Mouse (Mus musculus): ENCODE results near the gene Sfrp5.

Sfrp5 gene

DNA sequence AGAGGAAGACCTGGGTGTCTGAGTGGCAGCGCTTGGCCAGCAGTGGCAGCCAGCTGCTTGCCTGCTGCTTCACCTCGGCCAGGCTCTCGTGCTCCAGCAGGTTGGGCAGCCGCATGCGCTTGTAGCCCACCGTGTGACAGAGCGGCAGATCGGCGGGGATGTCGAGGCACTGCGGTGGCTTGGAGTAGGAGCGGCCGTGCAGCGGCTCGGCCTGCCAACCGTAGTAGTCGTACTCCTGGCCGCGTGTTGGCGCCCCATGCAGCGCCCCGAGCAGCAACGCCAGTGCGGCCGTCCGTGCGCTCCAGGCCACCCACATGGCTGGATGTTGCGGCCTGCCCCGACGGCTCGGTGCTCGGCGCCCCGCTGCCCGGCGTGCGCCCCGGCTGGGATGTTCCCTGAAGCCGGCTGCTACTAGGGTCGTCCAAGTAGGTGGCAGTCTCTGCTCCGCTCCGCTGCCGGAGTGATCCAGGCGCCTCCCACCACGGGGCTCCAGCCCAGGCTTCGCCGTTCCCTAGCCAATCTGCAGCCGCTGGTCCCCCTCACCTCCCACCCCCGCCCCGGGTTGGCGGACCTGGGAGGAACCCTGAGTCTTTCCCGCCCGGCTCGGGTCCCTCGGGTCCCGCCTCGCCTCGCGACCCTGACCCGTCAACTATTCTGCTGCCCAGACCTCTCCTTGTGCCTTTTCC is at the start of gene Sfrp5:
Gene Sfrp5, minus strand, starts transcription at position 557 of the 686 bp plus-strand sequence.
- in situ Hi-C loops (cut with MseI, MboI), result no loop called here

DNA sequence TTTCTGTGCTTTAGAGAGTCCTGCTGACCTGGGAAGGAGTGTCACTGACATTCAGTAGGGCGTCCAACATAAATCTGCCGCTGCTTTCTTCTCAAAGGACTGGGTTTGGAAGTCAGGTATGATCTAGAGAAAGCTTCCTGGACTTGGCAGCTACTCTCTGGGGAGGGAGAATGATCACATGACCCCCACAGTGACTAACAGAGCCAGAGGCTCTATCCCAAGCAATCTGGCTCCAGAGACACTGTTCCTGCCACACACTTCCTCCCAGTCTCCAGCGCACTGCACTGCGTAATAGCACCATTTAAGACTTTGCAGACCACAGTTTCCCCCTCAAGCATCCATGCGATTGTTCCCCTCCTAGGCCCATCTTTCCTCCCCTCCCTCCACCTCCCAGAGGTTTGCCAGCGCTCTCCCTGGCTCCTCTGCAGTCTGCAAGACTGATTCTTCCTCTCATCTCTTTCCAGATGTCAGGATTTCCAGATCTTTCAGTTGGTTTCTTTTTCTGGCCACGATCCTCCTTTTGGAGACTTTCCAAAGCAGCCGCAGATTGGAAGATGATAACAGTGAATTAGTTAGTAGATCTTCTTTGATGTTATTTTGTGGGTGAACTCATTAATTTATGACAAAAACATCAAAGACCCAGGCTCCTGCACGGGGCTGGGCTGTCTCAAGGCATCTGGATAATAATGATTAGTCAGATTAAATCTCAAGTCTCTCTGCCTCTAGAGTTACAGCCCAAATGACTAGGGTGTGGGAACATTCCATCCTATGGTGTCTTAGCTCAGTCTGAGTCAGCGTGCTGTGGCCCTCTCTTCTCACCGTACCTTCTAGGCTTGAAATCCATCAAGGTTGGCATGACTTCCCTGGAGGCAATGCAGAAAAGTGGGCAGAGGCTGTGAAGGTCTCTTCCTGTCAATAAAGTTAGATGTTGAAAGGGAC is 48.2 kb upstream of the Sfrp5 start:
- in situ Hi-C loops (cut with MseI, MboI), result no loop called here

GRCm38 (mm10) chr19:42247519-42247918 is 45.5 kb upstream of the Sfrp5 start, which contains the start of gene Golga7b:
TSS of gene Golga7b (plus strand) at chr19:42247574.
- in situ Hi-C loops (cut with MseI, MboI), result no loop called here

- in situ Hi-C loops (cut with MseI, MboI), result no loop called here
These were observed 44.6 kb upstream of the Sfrp5 start for GRCm38 (mm10) chr19:42246626-42247025.

DNA sequence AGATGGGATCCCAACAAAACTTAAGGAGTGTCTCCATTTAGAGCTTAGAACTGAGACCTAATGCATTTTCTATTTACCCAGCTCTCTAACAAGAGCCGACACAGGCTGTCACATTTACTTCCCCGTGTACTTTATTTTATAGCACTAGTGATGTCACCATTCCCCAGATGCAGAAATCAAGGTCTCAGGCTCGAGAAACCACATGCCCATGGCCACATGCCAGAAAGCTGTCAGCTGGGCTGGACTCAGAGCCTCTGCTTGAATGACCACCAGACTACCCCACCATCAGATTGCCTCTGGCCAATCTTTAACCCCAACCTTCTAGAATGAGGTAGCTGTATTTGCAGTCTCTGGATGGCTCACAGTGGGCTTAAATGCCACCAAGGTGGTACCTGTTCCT is 41.3 kb upstream of the Sfrp5 start:
- in situ Hi-C loops (cut with MseI, MboI), result no loop called here

- in situ Hi-C loops (cut with MseI, MboI), result no loop called here
These were observed 38.8 kb upstream of the Sfrp5 start for GRCm38 (mm10) chr19:42240881-42241280.

GRCm38 (mm10) chr19:42238341-42238715 is 36.3 kb upstream of the Sfrp5 start:
- in situ Hi-C loops (cut with MseI, MboI), result no loop called here

DNA sequence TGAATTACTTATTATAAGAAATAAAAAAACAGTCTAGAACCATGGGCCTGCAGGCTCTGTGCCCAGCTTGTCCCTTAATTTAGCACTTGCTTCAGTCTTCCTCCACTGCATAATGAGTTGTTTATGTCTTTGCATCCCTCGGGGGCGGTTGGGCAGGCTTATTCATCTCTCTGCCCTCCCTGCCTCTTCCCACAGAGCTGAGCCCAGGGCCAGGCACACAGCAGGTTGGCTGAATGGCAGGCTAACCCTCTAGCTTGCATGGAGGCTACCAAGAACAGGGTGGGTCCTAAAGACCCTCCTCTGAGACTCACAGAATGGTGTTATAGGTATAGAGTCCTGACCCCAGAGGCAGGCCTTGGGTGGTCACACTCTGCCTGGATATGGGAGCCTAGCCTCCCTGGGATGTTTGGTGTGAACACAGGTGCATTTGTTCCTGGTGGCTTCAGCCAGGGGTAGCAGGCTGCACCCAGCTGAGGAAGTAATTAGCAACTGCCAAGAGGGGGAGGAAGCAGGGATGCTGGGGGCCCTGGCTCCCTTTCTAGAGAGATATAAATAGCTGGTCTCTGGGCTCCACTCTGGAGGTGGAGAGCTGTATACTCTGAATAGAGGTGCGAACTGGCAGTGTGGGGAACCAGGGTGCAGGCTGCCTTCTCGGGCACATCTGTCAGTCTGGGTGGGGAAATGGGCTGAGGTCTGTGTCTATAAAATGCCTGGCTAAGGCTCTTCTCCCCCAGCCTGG is 35.7 kb upstream of the Sfrp5 start:
- in situ Hi-C loops (cut with MseI, MboI), result no loop called here

DNA sequence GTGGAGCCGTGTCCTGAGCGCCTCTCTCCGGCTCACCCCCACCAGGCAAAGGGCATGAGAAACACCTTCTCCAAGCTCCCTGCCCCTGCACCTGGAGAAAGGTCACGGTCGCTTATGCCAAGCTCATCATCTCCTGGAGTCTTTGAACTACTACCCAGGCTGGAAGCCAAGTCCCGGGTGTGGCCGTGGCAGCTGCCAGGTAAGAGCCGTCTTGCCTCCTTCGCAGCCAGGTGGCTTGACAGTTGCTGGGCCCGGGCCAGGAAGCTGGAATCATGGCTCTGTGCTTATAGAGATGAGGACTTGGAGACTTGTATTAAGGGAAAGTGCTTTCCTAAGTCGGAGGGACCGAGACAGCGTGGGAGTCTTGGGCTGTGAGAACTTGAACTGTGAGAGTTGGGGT is 28.9 kb upstream of the Sfrp5 start:
- in situ Hi-C loops (cut with MseI, MboI), result no loop called here

DNA sequence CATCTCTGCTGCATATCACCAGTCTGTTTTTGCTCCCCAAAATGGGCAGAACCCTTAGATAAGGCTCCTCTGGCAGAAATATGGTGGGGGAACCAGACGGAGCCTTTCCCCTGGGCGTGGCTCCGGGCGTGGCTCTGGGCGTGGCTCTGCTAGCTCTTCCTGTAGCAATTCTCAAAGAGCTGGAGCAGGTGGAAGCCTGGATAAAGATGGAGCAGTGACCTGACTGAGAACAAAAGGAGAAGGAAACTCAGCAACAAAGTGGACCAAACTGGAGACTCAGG is 28.2 kb upstream of the Sfrp5 start:
- in situ Hi-C loops (cut with MseI, MboI), result no loop called here

GRCm38 (mm10) chr19:42229499-42230287 is 27.6 kb upstream of the Sfrp5 start:
- in situ Hi-C loops (cut with MseI, MboI), result no loop called here

GRCm38 (mm10) chr19:42226451-42226850 is 24.4 kb upstream of the Sfrp5 start:
- in situ Hi-C loops (cut with MseI, MboI), result no loop called here

DNA sequence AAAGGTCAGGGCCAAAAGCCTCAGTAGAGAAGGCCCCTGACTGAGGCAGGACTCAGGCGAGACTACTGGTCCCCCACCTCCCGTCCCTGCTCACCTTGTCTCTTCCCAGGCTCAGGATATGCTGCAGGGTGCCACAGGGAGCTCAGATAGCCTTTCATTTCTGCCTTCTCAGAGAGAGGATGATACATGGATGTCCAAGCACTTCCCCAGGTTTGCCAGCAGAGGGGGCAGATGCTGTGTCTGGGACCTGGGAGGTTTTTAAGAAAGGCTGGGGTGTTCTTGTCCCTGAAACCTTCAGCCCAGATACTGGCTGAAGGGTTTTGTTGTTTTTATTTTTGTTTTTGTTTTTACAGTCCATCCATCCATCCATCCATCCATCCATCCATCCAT is 15.3 kb upstream of the Sfrp5 start:
- in situ Hi-C loops (cut with MseI, MboI), result loop anchor here (5.0 kb wide), 1 partner anchor 55 kb away; no protein-coding TSS in a partner anchor

DNA sequence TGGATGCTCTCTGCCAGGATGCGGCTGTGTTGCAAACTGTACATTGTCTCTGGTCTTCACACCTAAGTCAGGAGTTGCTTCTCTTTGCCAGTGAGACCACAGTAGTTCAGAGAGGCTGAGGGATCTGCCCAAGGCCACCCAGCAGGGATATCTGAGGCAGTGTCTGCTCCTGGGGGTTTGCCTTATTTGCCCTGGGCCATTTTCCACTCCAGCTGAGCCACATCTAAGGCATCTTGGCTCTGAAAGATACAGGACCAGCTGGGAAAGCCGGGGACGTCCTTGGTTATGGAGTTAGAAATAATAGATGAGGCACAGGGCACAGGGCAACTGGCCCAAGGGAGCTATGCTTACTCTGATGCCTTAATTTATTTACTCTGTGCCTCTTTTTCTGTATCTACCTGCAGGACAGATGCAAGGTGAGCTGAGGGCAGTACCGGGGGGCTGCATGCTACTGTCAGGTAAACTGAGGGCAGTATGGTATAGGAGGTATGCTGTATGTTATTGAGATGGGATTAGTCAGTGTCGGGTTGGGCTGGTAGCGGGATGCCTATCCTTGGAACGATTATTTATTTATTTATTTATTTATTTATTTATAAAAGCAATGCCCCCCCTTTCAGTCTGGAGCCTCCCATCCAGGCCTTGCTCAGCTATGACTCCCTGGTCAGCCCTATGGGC is 14.8 kb upstream of the Sfrp5 start:
- in situ Hi-C loops (cut with MseI, MboI), result loop anchor here (5.0 kb wide), 1 partner anchor 55 kb away; no protein-coding TSS in a partner anchor

- in situ Hi-C loops (cut with MseI, MboI), result no loop called here
These were observed 12.5 kb upstream of the Sfrp5 start for GRCm38 (mm10) chr19:42214601-42215000.

DNA sequence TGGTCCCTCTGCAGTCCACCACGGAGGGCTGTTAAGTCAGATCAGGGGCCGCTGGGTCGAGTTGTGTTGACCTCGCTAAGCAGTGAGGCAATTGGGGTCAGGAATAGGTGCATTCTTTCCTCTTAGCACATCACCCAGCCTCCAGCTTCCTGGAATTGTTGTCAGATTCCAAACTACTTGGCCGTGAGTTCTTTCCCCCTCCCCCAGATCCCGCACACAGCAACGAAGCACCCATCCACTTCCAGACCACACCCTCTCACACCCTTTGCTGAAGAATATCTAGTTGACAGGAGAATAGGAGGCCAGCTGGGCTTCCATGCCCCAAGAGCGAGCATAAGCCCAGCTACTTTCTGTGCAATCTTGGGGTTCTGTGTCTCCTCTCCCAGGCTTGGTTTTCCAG is 9.9 kb upstream of the Sfrp5 start:
- in situ Hi-C loops (cut with MseI, MboI), result no loop called here

- in situ Hi-C loops (cut with MseI, MboI), result no loop called here
These were observed 7.9 kb upstream of the Sfrp5 start for GRCm38 (mm10) chr19:42209976-42210375.

DNA sequence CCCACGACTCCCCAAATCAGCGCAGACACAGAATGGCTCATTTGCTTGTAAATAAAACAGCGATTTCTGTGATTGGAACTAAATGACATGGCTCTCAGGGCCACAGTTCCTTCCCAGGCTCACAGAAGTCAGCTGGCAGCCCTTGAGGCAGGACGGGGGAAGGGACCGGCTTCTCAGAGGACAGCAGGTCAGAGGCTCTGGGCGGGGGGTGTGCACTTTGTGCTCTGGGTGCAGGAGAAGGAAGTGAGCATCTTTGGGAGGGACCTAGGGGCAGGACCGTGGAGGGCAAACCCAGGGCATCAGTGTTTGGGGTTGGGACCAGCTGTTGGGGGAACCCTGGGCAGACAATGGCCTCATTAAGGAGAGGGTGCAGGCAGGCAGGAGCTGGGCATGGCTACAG is 7.4 kb upstream of the Sfrp5 start:
- in situ Hi-C loops (cut with MseI, MboI), result no loop called here

- in situ Hi-C loops (cut with MseI, MboI), result no loop called here
These were observed 3.1 kb upstream of the Sfrp5 start for GRCm38 (mm10) chr19:42205201-42205600.

- in situ Hi-C loops (cut with MseI, MboI), result no loop called here
These were observed 2.3 kb upstream of the Sfrp5 start for GRCm38 (mm10) chr19:42204306-42204705.

GRCm38 (mm10) chr19:42202467-42202866 is 415 bp upstream of the Sfrp5 start:
- in situ Hi-C loops (cut with MseI, MboI), result no loop called here
